Mouse (Mus musculus): ENCODE measurements around the gene Bcam.

Gene Bcam

GRCm38 (mm10) chr7:19718297-19718952, 52.4 kb downstream of the Bcam start:
- no peak for DNase-seq

DNA sequence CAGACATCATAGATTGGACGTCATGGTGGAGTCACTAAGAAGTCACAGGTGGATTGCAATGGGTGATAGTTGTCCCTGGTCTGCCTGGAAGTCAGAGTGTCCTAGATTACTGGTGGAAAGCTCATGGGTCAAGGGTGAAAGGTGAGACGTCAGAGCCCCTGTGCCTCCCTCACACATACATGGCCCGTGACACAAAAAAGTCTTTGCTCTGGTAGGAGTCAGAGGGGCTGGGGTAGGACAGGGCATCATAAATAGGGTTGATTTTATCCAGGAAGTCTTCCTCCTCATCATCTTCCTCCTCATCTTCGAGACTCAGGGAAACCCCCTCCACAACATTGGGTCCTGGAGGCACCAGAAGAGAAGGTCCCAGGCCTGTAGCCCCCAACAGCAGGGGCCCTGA, 53.5 kb downstream of the Bcam start:
- DNase-seq: no peak

DNA sequence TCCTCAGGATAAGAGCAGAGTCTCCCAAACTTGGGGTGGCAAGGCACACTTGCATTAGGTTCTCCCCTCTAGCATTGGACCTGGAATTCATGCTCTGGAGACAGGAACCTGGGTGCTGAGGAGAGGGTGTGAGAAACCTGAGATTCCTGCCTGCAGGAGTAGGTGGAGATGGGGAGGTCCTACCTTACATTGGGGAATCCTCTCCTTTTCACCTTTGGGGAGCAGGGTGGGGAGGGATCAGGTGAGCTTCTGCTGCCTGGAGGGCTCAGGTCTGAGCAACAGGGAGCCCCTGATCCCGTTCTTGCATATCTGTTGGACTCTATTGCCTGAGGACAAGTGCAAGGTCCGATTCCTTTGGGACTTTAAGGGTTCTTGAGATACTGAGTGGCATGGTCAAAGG, 54.0 kb downstream of the Bcam start:
- DNase-seq: no peak

GRCm38 (mm10) chr7:19716055-19716682, 54.6 kb downstream of the Bcam start:
- DNase-seq: no peak

- peak; percentile 99 for DNase-seq
These were observed 55.4 kb downstream of the Bcam start, which contains the start of gene Tomm40 for GRCm38 (mm10) chr7:19715239-19716054. Tomm40 (minus strand) TSS chr7:19715438.

GRCm38 (mm10) chr7:19714836-19715235, 56.0 kb downstream of the Bcam start:
- peak in 1 of 2 experiments; percentile 65 for DNase-seq

DNA sequence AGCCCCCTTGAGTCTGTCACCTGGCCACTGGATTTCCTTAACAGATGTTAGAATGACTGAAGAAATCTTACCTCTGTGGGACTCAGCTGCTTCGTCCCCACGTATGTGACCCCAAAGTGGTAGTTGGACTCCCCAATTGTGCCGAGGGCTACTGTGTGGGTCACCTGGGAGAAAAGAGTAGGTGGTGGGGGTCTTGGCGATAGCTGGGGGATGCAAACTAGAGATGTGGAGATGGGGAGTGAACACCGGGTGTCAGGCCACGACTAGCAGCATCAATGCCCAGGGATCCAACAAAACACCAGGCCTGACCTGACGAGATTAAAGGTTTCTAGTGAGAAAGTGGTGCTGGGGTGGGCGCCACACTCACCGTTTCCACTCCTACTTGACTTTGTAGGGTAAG, 57.2 kb downstream of the Bcam start:
- DNase-seq: no peak

DNA sequence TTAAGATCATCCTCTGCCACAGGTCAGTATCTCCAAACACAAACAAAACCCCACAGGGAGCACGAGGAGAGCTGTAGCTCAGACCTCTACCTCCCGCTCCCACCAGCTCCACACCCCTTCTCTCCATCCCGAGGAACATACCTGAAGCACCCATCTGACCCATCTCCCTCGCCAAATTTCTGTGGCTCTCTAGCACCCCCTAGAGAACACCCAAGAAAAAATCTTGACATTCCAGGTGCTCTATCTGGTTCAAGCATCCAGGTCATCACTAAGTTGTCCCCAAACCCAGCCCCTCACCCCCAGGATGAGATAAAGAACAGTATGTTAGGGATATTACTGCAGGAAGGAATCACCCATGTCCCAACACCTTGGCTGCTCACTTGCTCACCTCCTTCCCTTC, 57.6 kb downstream of the Bcam start:
- DNase-seq: peak; percentile 53 to 62

DNA sequence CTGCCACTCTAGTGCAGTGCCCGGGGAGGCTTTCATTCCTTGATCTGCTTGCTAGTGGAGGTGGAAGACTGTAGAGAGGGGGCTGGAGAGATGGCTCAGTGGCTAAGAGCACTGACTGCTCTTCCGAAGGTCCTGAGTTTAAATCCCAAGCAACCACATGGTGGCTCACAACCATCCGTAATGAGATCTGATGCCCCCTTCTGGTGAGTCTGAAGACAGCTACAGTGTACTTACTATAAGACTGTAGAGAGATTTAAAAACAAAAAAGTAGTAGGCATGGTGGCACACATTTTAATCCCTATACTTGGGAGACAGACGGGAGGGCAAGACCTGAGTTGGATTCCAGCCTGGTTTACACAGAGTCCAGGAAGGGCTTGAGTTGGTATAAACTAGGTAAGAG, 58.4 kb downstream of the Bcam start:
- DNase-seq: no peak

DNA sequence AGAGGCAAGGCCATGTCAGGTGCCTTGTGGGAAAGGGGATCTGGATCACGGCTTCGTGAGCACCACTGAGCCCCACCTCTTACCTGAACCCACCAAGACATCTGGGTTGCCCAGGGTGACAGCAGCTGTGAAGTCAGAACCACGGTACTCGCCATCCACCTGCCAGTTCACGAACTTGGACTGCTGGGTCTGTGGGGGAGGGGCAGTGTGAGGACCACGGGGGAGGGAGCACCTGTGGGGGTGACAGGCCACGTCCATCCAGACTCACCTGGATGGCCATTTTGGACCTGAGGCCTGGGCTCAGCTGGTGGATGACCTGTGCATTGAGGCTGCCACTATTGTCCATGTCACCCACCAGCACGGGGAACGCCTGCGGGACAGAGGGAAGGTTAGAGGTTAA, 60.2 kb downstream of the Bcam start:
- DNase-seq: no peak
